Mouse (Mus musculus): Measurements from ENCODE around the gene Epm2a. TPM values are rescaled to one million over a fixed set of nuclear protein-coding genes. Genes with fewer than 3 reads are reported as not detected.

The Epm2a gene
- polyA plus RNA-seq (2017; shearing (Covaris generic)), result not detected

GRCm38 (mm10) chr10:11343205-11344141, at the start of gene Epm2a:
TSS of gene Epm2a (plus strand) at chr10:11343404.

Other genes with a start within 250 kb of the Epm2a start
- 23.7 TPM for gene Shprh, start 194.0 kb upstream of the Epm2a start, polyA plus RNA-seq (2017; shearing (Covaris generic))
- gene Fbxo30, start 62.1 kb upstream of the Epm2a start, polyA plus RNA-seq (2017; shearing (Covaris generic)), result 7.0 TPM

Measured in effector memory CD4-positive, alpha-beta T cell, adult 5 months (primary cell).